Mouse (Mus musculus) limb, embryonic 11.5 days (tissue): Measurements from ENCODE around the gene Nek4. TPM values are rescaled to one million over a fixed set of nuclear protein-coding genes. Genes with fewer than 3 reads are reported as not detected.

Experiments
- ATAC-seq: fragments of 200-750 bp; cut with Nextera tagmentation; 2 replicates; pipeline ENCODE4 v1.8.0; 2017; ENCODE audit warnings: low read depth; ENCODE audit not compliant: insufficient number of reproducible peaks, low FRiP score, low TSS enrichment
- DNase-seq: peaks from one replicate; pipeline ENCODE4 v3.0.0-alpha.2; 2015; ENCODE audit warnings: low spot score
- H3K27ac ChIP-seq: fragments of 300-500 bp; sonication (generic); replicated peaks from 2 replicates; pipeline ENCODE4 v1.5.1; 2014; ENCODE audit warnings: low read depth, mild to moderate bottlenecking, low read length
- H3K27me3 ChIP-seq: fragments of 300-500 bp; sonication (generic); 2 replicates; pipeline ENCODE4 v1.6.1; 2014; ENCODE audit warnings: mild to moderate bottlenecking, low read length, mixed read lengths; ENCODE audit not compliant: control insufficient read depth, insufficient read depth
- H3K36me3 ChIP-seq: fragments of 300-500 bp; sonication (generic); 2 replicates; pipeline ENCODE4 v1.6.1; 2014; ENCODE audit warnings: mild to moderate bottlenecking, low read length, moderate library complexity, mixed read lengths; ENCODE audit not compliant: control insufficient read depth, insufficient read depth
- H3K4me1 ChIP-seq: fragments of 300-500 bp; sonication (generic); 2 replicates; pipeline ENCODE4 v1.6.1; 2014; ENCODE audit warnings: low read length, mixed read lengths; ENCODE audit not compliant: control insufficient read depth, insufficient read depth
- H3K4me2 ChIP-seq: fragments of 300-500 bp; sonication (generic); 2 replicates; pipeline ENCODE4 v1.6.1; 2014; ENCODE audit warnings: low read depth, mild to moderate bottlenecking, moderate library complexity; ENCODE audit not compliant: severe bottlenecking
- H3K4me3 ChIP-seq: fragments of 300-500 bp; sonication (generic); 2 replicates; pipeline ENCODE4 v1.5.1; 2014; ENCODE audit warnings: low read depth, low read length
- H3K9ac ChIP-seq: fragments of 300-500 bp; sonication (generic); 2 replicates; pipeline ENCODE4 v1.6.1; 2014; ENCODE audit warnings: mild to moderate bottlenecking, low read length
- H3K9me3 ChIP-seq: fragments of 300-500 bp; sonication (generic); 2 replicates; pipeline ENCODE4 v1.6.1; 2016; ENCODE audit warnings: low read length; ENCODE audit not compliant: control insufficient read depth
- WGBS: fragments of 180-500 bp; shearing (Covaris S2); extraction: QIAGEN DNeasy Blood & Tissue Kit; methylation state at CpG from one replicate; pipeline ENCODE4 v1.1.7; 2014; 5-methylcytosine and 5-hydroxymethylcytosine counted together
- polyA plus RNA-seq: library from polyadenylated mRNA; unstranded; fragments of >200 nt; fragmentation: Nextera tagmentation; extraction: Ambion mirVana; gene quantifications from 2 replicates; pipeline ENCODE4 v1.2.1, GENCODE M21; 2014

The Nek4 gene
- polyA plus RNA-seq, 1 experiment from 2014 or later, result 16.1 TPM

DNA sequence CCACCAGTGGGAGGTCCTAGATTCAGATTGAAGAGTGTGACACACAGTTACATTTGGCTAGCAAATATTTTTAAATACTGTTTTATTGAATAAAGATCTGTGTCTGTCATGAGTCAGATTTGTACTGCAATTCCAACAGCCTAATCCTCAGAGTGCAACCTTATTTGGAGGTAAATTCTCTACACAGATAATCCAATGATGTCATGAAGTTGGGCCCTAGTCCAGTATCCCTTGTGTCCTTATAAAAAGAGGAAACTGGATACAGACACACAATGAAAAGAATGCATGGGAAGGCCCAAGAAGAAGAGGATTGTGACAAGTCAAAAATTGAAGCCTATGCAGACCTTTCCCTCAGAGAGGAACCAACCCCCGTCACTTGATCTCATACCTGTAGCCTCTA is 34.7 kb upstream of the Nek4 start:
- Histone ChIP-seq H3K36me3 (no peaks in the 10 kb centered on the region), H3K9ac (no peak overlapping the region), H3K4me3 (no peak overlapping the region), H3K27me3 (no peaks in the 10 kb centered on the region), H3K4me2 (no peak overlapping the region), H3K27ac (no peak overlapping the region), H3K9me3 (no peaks in the 10 kb centered on the region), H3K4me1 (no peaks in the 10 kb centered on the region)
- WGBS, result 89% methylated on average over 1 of the region's 1 CpGs
- ATAC-seq (no peak), DNase-seq (no peak)

DNA sequence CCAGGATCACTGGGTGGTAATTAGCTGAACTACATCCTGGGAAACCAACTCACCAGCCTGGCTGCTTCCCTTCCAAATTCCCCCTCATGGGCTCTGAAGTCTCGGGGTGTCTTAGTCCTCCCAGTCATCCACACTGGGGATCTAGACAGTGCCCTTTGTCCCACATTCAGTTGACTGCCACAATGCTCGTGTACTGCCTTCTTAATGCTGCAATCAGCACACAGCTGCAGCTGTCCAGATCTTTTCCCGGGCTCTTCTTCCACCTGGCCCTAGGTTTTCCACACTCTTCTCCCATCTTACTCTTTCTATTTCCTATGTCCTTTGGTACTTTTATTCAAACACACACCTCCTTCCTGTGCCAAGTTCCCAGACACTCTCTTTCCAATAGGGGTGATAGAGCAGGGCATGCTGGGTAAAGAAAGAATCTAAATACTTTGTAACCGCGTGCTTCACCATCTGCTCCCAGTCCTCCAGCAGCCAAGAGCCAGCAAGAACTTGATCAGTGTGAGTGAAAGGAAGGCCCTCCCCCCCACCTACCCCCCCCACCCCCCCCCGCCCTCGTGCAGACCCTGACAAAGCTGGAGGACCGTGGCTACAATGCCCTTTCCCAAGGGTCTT is 29.0 kb upstream of the Nek4 start:
- ATAC-seq, result no peak
- Histone ChIP-seq H3K4me2 (no peak overlapping the region), H3K36me3 (no peaks in the 10 kb centered on the region), H3K4me3 (no peak overlapping the region), H3K9ac (no peak overlapping the region), H3K4me1 (no peaks in the 10 kb centered on the region), H3K9me3 (no peaks in the 10 kb centered on the region), H3K27me3 (no peaks in the 10 kb centered on the region), H3K27ac (no peak overlapping the region)
- DNase-seq, result no peak
- WGBS, result 75% methylated on average over 8 of the region's 8 CpGs

DNA sequence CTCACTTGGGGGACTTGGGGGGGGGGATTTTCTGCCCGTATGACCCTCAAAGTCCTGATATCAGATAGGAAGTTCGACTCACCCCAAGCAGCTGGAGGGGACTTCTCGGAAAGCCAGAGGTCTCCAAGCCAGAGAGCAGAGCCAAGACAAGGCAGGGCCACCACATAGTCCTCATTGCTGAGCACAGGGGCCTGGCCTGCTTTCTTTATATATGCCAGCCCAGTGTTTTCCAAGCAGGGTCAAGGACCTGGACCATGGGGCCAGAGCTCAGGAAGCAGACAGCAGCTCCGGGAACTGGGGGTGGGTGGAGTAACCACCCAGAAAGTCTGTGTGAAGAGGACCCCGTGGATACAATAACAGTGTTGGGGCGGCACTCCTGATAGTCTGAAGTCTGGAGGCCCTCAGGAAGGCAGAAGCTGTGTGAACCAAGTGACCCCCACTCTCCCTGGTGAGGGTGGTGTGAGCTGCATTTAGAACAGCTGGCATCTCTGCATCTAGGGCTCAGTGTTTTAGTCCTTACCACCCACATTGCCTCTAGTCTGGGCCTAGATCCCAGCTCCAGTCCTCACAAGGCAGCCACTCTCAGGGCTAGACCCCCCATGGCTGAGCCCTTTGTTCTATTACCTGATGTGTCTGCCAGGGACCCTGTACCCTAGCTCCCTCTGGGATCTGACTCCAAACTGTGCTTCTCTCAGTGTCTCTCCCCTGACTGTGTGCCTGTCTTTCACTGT is 27.6 kb upstream of the Nek4 start, which contains the start of gene Itih3:
Gene Itih3 (minus strand): TSS at position 386 of the 731 bp plus-strand sequence.
- 75% methylated on average over 6 of the region's 6 CpGs for WGBS
- DNase-seq, result no peak
- H3K4me3 ChIP-seq, result no peak within 1 kb of the TSS
- H3K4me1 ChIP-seq, result no peaks in the 10 kb centered on the region
- H3K27ac ChIP-seq, result no peak within 1 kb of the TSS
- no peak for ATAC-seq
- H3K9ac ChIP-seq, result 0 out of 2 replicates have a peak within 1 kb of the TSS, but pooled peaks have one; percentile 17
- H3K36me3 ChIP-seq, result no peaks in the 10 kb centered on the region
- H3K27me3 ChIP-seq, result no peaks in the 10 kb centered on the region
- no peaks in the 10 kb centered on the region for H3K9me3 ChIP-seq
- H3K4me2 ChIP-seq, result no peak within 1 kb of the TSS

DNA sequence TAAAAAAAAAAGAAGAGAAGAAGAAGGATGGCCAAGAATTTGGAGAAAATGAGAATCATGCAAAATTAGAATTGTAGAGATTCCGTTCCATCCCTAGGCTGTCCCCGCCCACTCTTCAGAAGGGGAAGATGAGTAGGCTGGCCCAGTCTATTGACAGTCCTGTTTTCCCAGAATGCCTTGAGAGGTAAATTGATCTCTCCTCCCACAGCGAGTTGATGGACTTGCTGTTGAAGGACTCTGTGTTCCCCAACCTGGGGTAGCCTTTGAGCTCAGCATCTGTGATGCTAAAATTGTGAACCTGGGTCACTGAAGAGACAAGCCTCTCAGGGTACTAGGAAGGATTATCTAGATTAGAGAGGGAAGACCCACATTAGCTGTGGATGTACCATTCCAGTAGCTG is 25.7 kb upstream of the Nek4 start:
- H3K36me3 ChIP-seq, result no peaks in the 10 kb centered on the region
- H3K27me3 ChIP-seq, result no peaks in the 10 kb centered on the region
- DNase-seq, result no peak
- H3K4me1 ChIP-seq, result no peaks in the 10 kb centered on the region
- no peak overlapping the region for H3K4me3 ChIP-seq
- no peak for ATAC-seq
- 90% methylated on average over 3 of the region's 3 CpGs for WGBS
- H3K27ac ChIP-seq, result no peak overlapping the region
- no peak overlapping the region for H3K4me2 ChIP-seq
- H3K9me3 ChIP-seq, result no peaks in the 10 kb centered on the region
- H3K9ac ChIP-seq, result no peak overlapping the region

DNA sequence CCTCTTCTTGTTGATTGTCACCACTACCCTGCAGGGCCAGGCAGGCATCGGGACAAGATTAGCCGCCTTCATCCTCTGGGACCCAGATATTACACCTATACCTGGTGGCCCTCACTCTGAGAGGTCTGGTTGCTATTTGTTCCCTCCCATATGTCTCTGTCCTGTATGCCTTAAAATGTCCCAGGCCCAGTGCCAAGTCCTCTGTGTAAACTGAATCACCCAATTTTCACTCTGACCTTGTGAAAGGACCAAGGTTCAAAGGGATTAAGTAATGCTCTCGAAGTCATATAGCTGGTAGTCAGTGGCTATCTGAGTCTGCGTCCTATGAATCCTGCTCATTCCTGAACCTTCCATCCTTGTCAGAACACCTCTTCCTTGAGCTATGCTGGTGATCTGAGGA is 20.8 kb upstream of the Nek4 start:
- Histone ChIP-seq H3K9ac (no peak overlapping the region), H3K36me3 (no peaks in the 10 kb centered on the region), H3K27me3 (no peaks in the 10 kb centered on the region), H3K27ac (no peak overlapping the region), H3K4me1 (no peaks in the 10 kb centered on the region), H3K9me3 (no peaks in the 10 kb centered on the region), H3K4me2 (no peak overlapping the region), H3K4me3 (no peak overlapping the region)
- no peak for ATAC-seq
- DNase-seq, result no peak
- WGBS, result 92% methylated on average over 4 of the region's 4 CpGs

DNA sequence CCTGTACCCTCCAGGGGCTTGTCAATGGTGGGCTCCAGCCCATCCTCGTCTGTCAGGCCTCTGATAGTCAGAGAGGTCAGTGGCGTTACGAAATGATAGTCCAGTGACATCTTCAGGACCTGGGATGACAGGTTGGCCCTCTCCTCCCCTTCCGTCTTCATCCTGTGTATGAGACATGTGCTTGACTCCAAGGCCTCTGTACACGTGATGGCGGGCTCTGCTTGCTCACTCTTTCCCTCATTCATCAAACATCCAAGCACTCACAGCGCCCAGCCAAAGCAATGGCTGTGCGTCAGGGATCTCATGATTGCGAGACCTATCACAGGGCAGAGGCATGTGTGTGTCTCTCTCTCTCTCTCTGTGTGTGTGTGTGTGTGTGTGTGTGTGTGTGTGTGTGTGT is 17.8 kb upstream of the Nek4 start:
- H3K4me1 ChIP-seq, result no peaks in the 10 kb centered on the region
- no peak for DNase-seq
- no peaks in the 10 kb centered on the region for H3K9me3 ChIP-seq
- no peak overlapping the region for H3K4me3 ChIP-seq
- H3K27ac ChIP-seq, result no peak overlapping the region
- 86% methylated on average over 9 of the region's 9 CpGs for WGBS
- no peak overlapping the region for H3K9ac ChIP-seq
- no peaks in the 10 kb centered on the region for H3K27me3 ChIP-seq
- no peak for ATAC-seq
- H3K36me3 ChIP-seq, result no peaks in the 10 kb centered on the region
- no peak overlapping the region for H3K4me2 ChIP-seq

DNA sequence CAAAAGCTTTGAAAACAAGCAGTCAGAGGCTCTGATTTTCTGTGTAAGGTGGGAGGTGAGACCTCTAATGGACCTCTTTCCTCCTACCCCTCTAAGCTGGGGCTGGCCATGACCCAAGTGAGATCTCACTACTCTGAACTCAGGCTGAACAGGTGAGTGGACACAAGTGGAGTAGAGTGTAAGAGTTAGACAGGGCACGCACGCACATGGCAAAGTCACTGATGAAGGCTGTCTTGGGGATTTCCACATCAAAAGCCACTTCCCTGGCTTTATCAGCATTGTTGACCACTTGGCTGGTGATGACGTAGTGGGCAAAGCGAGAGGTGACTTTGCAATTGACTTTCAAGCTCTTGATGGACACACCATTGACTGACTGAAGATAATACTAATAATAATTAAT is 8.9 kb upstream of the Nek4 start:
- H3K4me1 ChIP-seq, result no peaks in the 10 kb centered on the region
- no peak overlapping the region for H3K4me2 ChIP-seq
- H3K9me3 ChIP-seq, result no peaks in the 10 kb centered on the region
- no peak overlapping the region for H3K9ac ChIP-seq
- no peaks in the 10 kb centered on the region for H3K36me3 ChIP-seq
- H3K4me3 ChIP-seq, result no peak overlapping the region
- ATAC-seq (no peak), DNase-seq (no peak)
- WGBS, result 92% methylated on average over 4 of the region's 4 CpGs
- no peaks in the 10 kb centered on the region for H3K27me3 ChIP-seq
- no peak overlapping the region for H3K27ac ChIP-seq

DNA sequence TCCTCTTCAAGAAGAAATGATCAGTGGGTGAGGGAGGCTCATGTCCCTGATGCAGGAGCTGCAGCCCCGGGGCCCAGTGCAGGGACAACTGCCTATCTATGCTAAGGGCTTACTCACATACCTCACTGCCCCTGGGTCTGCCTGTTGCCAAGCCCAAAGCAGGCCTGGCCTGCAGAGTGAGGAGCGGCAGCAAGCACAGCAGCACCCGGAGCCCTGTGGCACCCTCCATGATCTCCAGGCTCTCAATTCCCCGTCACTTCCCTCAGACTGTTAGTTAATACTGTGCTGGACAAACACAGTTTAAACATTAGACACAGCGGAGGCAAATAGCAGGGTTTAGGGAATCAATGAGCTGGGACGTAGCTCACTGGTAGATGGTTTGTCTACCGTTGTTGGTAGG is 8.1 kb upstream of the Nek4 start, which contains the start of gene Itih1:
Gene Itih1 (minus strand): TSS at position 252 of the 400 bp plus-strand sequence.
- H3K9ac ChIP-seq, result no peak within 1 kb of the TSS
- no peaks in the 10 kb centered on the region for H3K4me1 ChIP-seq
- DNase-seq, result no peak
- H3K27ac ChIP-seq, result no peak within 1 kb of the TSS
- 91% methylated on average over 7 of the region's 7 CpGs for WGBS
- H3K27me3 ChIP-seq, result no peaks in the 10 kb centered on the region
- no peak for ATAC-seq
- H3K4me3 ChIP-seq, result no peak within 1 kb of the TSS
- no peaks in the 10 kb centered on the region for H3K36me3 ChIP-seq
- H3K4me2 ChIP-seq, result no peak within 1 kb of the TSS
- H3K9me3 ChIP-seq, result no peaks in the 10 kb centered on the region
